Mouse (Mus musculus) midbrain, embryonic 14.5 days (tissue): ENCODE results near the gene Dcp1a. TPM values are rescaled to one million over a fixed set of nuclear protein-coding genes. Genes with fewer than 3 reads are reported as not detected.

Experiments
- ATAC-seq: fragments of 200-750 bp; cut with Nextera tagmentation; 2 replicates; pipeline ENCODE4 v1.8.0; 2017; ENCODE audit warnings: moderate number of reproducible peaks, moderate library complexity; ENCODE audit not compliant: low FRiP score, low TSS enrichment
- DNase-seq: peaks from one replicate; pipeline ENCODE4 v3.0.0-alpha.2; 2015
- H3K27ac ChIP-seq: fragments of 300-500 bp; sonication (generic); replicated peaks from 2 replicates; pipeline ENCODE4 v1.5.1; 2014; ENCODE audit warnings: mild to moderate bottlenecking, low read depth, low read length, moderate library complexity
- H3K27me3 ChIP-seq: fragments of 300-500 bp; sonication (generic); 2 replicates; pipeline ENCODE4 v1.6.1; 2014; ENCODE audit warnings: low read length, control low read depth, mixed read lengths; ENCODE audit not compliant: control insufficient read depth, insufficient read depth
- H3K36me3 ChIP-seq: fragments of 300-500 bp; sonication (generic); 2 replicates; pipeline ENCODE4 v1.6.1; 2014; ENCODE audit warnings: low read length, control low read depth; ENCODE audit not compliant: control insufficient read depth, insufficient read depth
- H3K4me1 ChIP-seq: fragments of 300-500 bp; sonication (generic); 2 replicates; pipeline ENCODE4 v1.6.1; 2014; ENCODE audit warnings: mild to moderate bottlenecking, antibody characterized with exemption, low read length, control low read depth; ENCODE audit not compliant: control insufficient read depth, insufficient read depth
- H3K4me2 ChIP-seq: fragments of 300-500 bp; sonication (generic); 2 replicates; pipeline ENCODE4 v1.6.1; 2014; ENCODE audit warnings: mild to moderate bottlenecking, low read length, moderate library complexity
- H3K4me3 ChIP-seq: fragments of 300-500 bp; sonication (generic); replicated peaks from 2 replicates; pipeline ENCODE4 v1.5.1; 2014; ENCODE audit warnings: low read depth, low read length
- H3K9ac ChIP-seq: fragments of 300-500 bp; sonication (generic); replicated peaks from 2 replicates; pipeline ENCODE4 v1.6.1; 2014; ENCODE audit warnings: mild to moderate bottlenecking, low read length, moderate library complexity
- H3K9me3 ChIP-seq: fragments of 300-500 bp; sonication (generic); 2 replicates; pipeline ENCODE4 v1.6.1; 2016; ENCODE audit warnings: low read length, control low read depth, mixed read lengths; ENCODE audit not compliant: control insufficient read depth
- WGBS: fragments of 180-500 bp; shearing (Covaris S2); extraction: QIAGEN DNeasy Blood & Tissue Kit; methylation state at CpG from one replicate; pipeline ENCODE4 v1.1.7; 2014; 5-methylcytosine and 5-hydroxymethylcytosine counted together
- polyA plus RNA-seq: library from polyadenylated mRNA; unstranded; fragments of >200 nt; fragmentation: Nextera tagmentation; extraction: Ambion mirVana; gene quantifications from 2 replicates; pipeline ENCODE4 v1.2.1, GENCODE M21; 2014

The Dcp1a gene
- 14.5 and 20.5 TPM in 2 replicates for polyA plus RNA-seq

DNA sequence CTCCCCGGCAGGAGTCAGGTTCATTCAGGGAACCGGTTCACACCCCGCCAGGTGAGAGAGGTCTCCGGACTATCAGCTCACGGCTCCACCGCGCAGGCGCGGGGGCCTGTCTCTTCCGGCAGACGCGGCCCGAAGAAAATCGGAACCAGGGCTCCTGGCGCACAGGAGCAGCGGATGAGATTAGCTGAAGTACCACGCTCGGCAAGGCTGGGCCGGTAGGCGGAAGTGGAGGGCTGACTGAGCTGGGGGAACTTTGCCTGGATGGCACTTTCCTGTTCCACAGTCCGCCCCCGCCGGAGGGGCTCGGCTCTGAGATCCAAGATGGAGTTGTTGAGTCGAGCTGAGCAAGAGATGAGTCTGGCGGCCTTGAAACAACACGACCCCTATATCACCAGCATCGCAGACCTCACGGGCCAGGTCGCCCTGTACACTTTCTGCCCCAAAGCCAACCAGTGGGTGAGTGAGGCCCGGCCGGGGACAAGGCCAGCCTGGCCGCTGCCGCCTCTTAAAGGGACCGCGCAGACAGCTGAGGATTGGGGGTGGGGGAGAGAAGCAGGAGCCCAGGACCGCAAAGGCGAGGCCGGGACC lies at the start of gene Dcp1a:
Gene Dcp1a, plus strand, starts transcription at position 175 of the 588 bp plus-strand sequence.
- ATAC-seq (peak; percentile 99), DNase-seq (peak; percentile 98)
- peaks cover 11% of the 10 kb centered on the region for H3K4me1 ChIP-seq

DNA sequence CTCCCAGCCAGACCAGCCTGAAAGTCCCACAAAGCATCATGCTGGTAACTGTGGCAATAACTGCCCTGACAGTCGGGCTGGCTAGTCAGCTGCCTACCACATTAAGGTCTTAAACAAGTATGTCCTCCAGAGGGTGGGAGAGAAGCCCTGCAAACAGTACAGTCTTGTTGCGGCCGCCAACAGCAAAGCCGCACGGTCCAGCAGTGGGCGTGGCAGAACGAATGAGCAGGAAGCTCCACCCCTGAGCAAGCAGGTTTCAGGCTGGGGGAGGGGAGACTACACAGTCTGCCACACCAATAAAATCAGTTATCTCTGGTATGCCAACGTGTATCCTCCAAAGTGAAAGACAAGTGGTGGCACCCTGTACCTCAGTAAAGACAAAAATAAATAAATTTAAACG lies 49.7 kb upstream of the Dcp1a start:
- DNase-seq: no peak
- no peak for ATAC-seq
- Histone ChIP-seq H3K4me3 (no peak overlapping the region), H3K9me3 (no peaks in the 10 kb centered on the region), H3K36me3 (no peaks in the 10 kb centered on the region), H3K4me1 (no peaks in the 10 kb centered on the region), H3K27ac (no peak overlapping the region), H3K4me2 (no peak overlapping the region), H3K9ac (no peak overlapping the region), H3K27me3 (no peaks in the 10 kb centered on the region)
- WGBS: 74% methylated on average over 9 of the region's 9 CpGs

More for the DNA sequence above, at the start of gene Dcp1a:
- H3K9ac ChIP-seq: peak within 1 kb of the TSS; percentile 84
- H3K27ac ChIP-seq: peak within 1 kb of the TSS; percentile 85
- no peaks in the 10 kb centered on the region for H3K9me3 ChIP-seq
- H3K4me2 ChIP-seq: peak within 1 kb of the TSS; percentile 54
- H3K36me3 ChIP-seq: peaks cover 25% of the 10 kb centered on the region
- WGBS: under 1% methylated on average over 39 of the region's 39 CpGs
- H3K27me3 ChIP-seq: no peaks in the 10 kb centered on the region
- peak within 1 kb of the TSS; percentile 67 for H3K4me3 ChIP-seq

DNA sequence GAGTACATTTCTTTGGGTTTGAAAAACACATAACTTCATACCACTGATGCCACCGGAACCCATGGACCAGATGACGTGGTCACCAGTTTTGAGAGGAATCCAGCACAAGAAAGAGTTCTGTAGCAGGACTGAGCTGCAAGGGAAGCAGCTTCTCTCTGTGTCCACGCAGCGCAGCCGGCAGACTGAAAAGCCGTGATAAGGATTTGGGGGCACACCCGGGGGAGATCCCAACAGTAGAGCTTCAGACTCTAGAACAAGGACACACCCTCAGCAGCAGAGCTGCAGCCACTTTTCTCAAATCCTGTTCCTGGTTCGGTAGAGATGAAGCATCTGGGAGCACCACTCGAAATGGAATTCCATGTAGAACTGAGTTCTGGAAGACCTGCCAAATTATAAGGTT lies 49.3 kb upstream of the Dcp1a start:
- no peaks in the 10 kb centered on the region for H3K4me1 ChIP-seq
- H3K36me3 ChIP-seq: no peaks in the 10 kb centered on the region
- H3K27me3 ChIP-seq: no peaks in the 10 kb centered on the region
- DNase-seq (no peak), ATAC-seq (no peak)
- WGBS: 88% methylated on average over 9 of the region's 9 CpGs
- H3K4me2 ChIP-seq: no peak overlapping the region
- H3K9ac ChIP-seq: no peak overlapping the region
- H3K4me3 ChIP-seq: no peak overlapping the region
- no peaks in the 10 kb centered on the region for H3K9me3 ChIP-seq
- no peak overlapping the region for H3K27ac ChIP-seq

DNA sequence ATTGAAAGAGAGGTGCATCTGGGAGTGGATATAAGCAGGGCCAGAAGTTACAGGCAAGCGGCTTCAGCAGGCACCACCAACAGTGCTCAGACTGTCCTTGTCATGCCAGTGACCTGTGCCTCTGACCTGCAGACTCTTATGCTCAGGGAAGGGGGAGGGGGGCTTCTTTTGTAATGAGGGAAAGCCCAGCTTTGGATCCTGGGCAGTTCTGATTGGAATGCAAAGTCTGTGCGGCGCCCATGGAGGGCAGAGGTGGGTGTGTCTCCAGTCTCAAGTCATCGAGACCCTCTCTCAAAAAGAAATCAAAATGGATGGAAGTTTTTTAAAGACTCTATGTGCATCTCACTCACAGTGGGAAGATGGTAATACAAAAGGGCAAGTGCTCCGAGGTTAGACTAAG lies 48.9 kb upstream of the Dcp1a start:
- ATAC-seq: no peak
- WGBS: 49% methylated on average over 5 of the region's 5 CpGs
- no peak overlapping the region for H3K4me2 ChIP-seq

DNA sequence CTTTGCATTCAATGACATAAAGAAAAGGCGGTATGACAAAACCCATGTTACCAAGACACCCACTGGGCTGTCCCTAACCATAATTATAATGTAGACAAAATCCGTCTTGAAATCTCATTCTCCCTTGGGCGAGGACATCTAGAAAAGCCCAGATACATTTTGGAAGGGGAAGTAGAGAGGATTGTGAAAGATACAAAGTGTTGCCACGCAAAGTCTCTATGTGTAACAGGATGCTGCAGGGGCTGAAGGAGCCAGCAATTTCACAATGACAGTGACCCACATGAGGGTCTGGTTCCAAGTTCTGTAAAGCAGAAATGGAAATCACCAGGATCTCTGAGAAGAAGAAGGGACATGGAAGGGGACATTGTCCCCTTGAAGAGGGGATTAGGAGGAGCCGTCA lies 44.0 kb upstream of the Dcp1a start:
- no peak overlapping the region for H3K27ac ChIP-seq
- no peaks in the 10 kb centered on the region for H3K4me1 ChIP-seq
- H3K4me3 ChIP-seq: no peak overlapping the region
- DNase-seq: no peak
- H3K9ac ChIP-seq: no peak overlapping the region
- H3K4me2 ChIP-seq: no peak overlapping the region
- ATAC-seq: no peak
- H3K27me3 ChIP-seq: no peaks in the 10 kb centered on the region
- no peaks in the 10 kb centered on the region for H3K36me3 ChIP-seq
- 89% methylated on average over 5 of the region's 5 CpGs for WGBS
- no peaks in the 10 kb centered on the region; the same call in 1 of the 2 replicates for H3K9me3 ChIP-seq

More for the DNA sequence above, 48.9 kb upstream of the Dcp1a start:
- H3K9ac ChIP-seq: no peak overlapping the region
- no peak for DNase-seq
- no peaks in the 10 kb centered on the region for H3K36me3 ChIP-seq
- no peak overlapping the region for H3K4me3 ChIP-seq
- no peaks in the 10 kb centered on the region for H3K27me3 ChIP-seq
- no peaks in the 10 kb centered on the region for H3K4me1 ChIP-seq
- no peaks in the 10 kb centered on the region for H3K9me3 ChIP-seq
- no peak overlapping the region for H3K27ac ChIP-seq

DNA sequence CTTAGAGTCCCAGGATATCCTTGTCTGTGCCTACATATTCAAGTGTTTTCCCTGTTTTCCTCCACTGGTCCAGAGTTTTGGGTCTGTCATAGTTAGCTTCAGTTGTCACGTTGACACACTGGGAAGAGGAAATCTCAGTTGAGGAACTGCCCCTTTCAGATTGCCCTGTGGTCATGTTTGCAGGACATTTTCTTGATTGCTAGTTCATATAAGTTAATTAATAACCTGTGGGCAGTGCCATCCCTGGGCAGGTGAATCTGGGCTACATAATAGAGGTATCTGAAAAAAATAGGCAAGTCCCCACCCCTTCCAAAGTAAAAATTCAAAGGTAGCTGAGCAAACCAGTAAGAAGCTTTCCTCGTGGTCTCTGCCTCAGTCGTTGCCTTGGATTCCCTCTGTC lies 39.4 kb upstream of the Dcp1a start:
- H3K27me3 ChIP-seq: no peaks in the 10 kb centered on the region
- H3K9ac ChIP-seq: no peak overlapping the region
- 76% methylated on average over 3 of the region's 3 CpGs for WGBS
- H3K4me1 ChIP-seq: no peaks in the 10 kb centered on the region
- no peaks in the 10 kb centered on the region; the same call in 1 of the 2 replicates for H3K9me3 ChIP-seq
- ATAC-seq: no peak
- H3K27ac ChIP-seq: no peak overlapping the region
- no peaks in the 10 kb centered on the region for H3K36me3 ChIP-seq
- H3K4me2 ChIP-seq: no peak overlapping the region
- no peak for DNase-seq
- H3K4me3 ChIP-seq: no peak overlapping the region

DNA sequence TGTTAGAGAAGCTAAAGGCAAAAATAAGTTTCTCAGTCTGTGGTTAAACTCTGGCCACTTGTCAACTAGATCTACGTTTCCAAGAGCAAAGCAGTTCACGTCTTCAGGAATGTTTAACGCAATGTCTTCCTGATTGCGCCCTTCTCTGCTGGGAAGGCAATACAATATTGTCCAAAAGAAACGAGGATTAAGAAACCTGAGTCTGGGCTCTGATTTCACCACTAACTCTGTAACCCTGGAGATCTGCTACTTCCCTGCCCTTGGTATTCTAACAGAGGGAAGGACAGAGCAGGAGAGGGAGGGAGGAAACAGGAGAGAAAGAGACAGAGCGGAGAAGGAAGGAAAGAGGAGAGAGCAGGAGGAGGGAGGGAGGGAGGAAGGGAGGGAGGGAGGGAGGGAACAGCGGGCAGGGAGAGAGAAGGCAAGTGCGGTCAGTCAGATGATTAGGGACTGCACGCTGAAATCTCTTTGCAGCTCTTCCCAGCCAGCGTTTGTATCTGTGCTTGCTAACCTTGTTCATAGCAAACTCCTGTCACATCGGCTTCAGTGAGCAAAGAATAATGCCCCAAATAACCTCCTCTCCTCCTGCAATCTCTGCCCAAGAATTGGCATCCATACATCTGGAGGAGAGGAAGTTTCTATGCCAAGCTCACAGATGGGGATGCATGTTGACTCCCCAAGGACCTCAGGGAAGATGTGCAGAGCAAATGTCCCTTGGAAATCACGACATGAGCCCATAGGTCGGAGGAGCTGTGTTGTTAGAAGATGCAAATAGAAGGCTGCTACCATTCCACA lies 23.3 kb upstream of the Dcp1a start:
- Histone ChIP-seq H3K4me3 (no peak overlapping the region), H3K27ac (no peak overlapping the region), H3K27me3 (no peaks in the 10 kb centered on the region), H3K36me3 (no peaks in the 10 kb centered on the region), H3K9ac (no peak overlapping the region), H3K9me3 (no peaks in the 10 kb centered on the region), H3K4me1 (peaks cover 3% of the 10 kb centered on the region; the same call in 1 of the 2 replicates), H3K4me2 (peak overlapping the region; percentile 33; the same call in 1 of the 2 replicates)
- DNase-seq: peak; percentile 31
- no peak for ATAC-seq
- 19% methylated on average over 13 of the region's 13 CpGs for WGBS

DNA sequence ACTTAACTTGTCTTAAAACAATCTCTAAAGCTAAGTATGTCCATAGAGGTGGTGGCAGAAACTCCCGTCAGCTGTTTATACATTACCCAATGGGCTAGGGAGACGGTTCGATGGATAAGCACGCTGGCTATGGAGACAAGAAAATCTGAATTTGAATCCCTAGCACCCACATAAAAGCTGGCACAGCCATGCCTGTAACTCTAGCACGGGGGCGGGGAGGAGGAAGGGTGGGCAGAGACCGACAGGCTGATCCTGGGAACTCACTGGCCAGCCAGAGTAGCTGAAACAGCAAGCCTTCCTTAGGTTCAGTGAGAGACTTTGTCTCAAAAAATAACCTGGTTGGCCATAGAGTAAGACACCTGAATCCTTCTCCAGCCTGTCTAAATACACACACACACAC lies 21.9 kb upstream of the Dcp1a start:
- Histone ChIP-seq H3K9ac (no peak overlapping the region), H3K4me3 (no peak overlapping the region), H3K36me3 (no peaks in the 10 kb centered on the region), H3K9me3 (no peaks in the 10 kb centered on the region), H3K27ac (no peak overlapping the region), H3K4me2 (no peak overlapping the region), H3K27me3 (no peaks in the 10 kb centered on the region), H3K4me1 (peaks cover 3% of the 10 kb centered on the region; the same call in 1 of the 2 replicates)
- no peak for DNase-seq
- WGBS: 67% methylated on average over 7 of the region's 7 CpGs
- no peak for ATAC-seq

DNA sequence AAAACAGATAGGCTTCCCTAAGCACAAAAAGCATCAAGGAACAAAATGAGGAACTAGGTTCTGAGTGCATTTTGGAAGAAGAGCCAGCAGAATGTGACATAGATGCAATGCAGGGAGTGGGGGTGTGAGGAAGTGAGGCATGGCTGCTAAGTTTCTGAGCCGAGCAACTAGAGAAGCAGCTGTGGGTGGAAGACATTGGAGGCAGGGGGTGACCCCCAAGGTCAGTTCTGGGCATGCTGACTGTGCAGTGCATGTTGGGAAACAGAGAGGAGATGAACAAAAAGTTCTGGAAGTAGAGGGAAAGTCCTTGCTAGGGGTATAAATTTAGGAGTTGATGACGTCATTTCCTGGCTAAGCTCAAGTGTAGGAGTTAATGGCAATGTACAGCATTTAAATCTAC lies 21.4 kb upstream of the Dcp1a start:
- Histone ChIP-seq H3K27ac (no peak overlapping the region), H3K4me1 (peaks cover 3% of the 10 kb centered on the region; the same call in 1 of the 2 replicates), H3K9ac (no peak overlapping the region), H3K4me2 (no peak overlapping the region), H3K36me3 (no peaks in the 10 kb centered on the region), H3K27me3 (no peaks in the 10 kb centered on the region), H3K9me3 (no peaks in the 10 kb centered on the region), H3K4me3 (no peak overlapping the region)
- WGBS: 44% methylated on average over 2 of the region's 2 CpGs
- DNase-seq: no peak
- ATAC-seq: no peak
